Mouse (Mus musculus): ENCODE results near the gene Rbm20. TPM values are rescaled to one million over a fixed set of nuclear protein-coding genes. Genes with fewer than 3 reads are reported as not detected.
A peak's percentile ranks its signal among the peaks of the same experiment; 100 is the strongest.

Rbm20 gene
- total and polyA plus RNA-seq, 3 experiments: 37.3 to 58.6 TPM; not detected in 1

DNA sequence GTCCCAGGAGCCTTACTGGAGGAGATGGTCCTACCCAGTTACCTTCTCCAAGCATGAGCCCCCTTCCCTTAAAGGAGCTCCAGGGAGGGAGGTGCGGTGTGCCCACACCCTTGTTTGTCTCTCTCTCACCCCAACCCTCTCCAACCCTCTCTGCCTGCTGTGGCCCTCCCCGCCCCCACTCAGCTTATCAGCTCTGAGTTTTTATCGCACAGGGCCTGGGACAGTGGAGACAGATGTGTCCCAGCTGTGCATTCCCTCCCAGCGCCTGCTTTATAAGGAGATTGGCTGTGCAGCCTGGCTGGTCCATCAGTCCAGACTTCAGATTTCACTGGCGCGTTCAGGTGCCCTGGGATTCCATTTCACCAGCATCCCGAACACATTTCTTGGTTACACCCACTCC is 132.9 kb downstream of the Rbm20 start:
- peak overlapping the region; percentile 4 to 20; a peak in 3 of 4 replicates for H3K4me3 ChIP-seq (ENCODE audit: control insufficient read depth in 1 of 2, insufficient read depth in 1 of 2, low read depth in 2 of 2, low read length in 2 of 2)

GRCm38 (mm10) chr19:53810584-53810983 is 133.5 kb downstream of the Rbm20 start:
- peaks cover 2 to 37% of the 10 kb centered on the region in 2 experiments; a peak in 3 of 4 replicates for H3K36me3 ChIP-seq (ENCODE audit: control insufficient read depth in 1 of 2, insufficient read depth in 2 of 2, low read length in 2 of 2)
- H3K4me1 ChIP-seq (ENCODE audit: control insufficient read depth in 1 of 2, insufficient read depth in 2 of 2, low read length in 2 of 2): peaks cover 25 to 37% of the 10 kb centered on the region in 2 experiments
- peak overlapping the region; percentile 88 for H3K27ac ChIP-seq (ENCODE audit: control insufficient read depth, low read depth, low read length)
- TF ChIP-seq USF1 (IDR thresholded peaks at IDR 0.05; ENCODE audit: low read depth, low read length) (no peak), CHD1 (IDR thresholded peaks at IDR 0.05; ENCODE audit: low read depth, low read length) (no peak), ETS1 (IDR thresholded peaks at IDR 0.05; ENCODE audit: low read depth, low read length) (no peak), USF2 (IDR thresholded peaks at IDR 0.05; ENCODE audit: borderline replicate concordance in 1 of 2, insufficient read depth in 1 of 2, low read depth in 1 of 2, low read length in 2 of 2) (no peak), CTCF (IDR thresholded peaks at IDR 0.05 in 2 of 3, conservative IDR thresholded peaks at IDR 0.05 in 1 of 3; ENCODE audit: control insufficient read depth in 1 of 3, insufficient read depth in 1 of 3, low read depth in 2 of 3, low read length in 3 of 3, poor library complexity in 1 of 3, severe bottlenecking in 1 of 3) (no peak), ZC3H11A (IDR thresholded peaks at IDR 0.05; ENCODE audit: low read depth, low read length) (no peak), MAFK (IDR thresholded peaks at IDR 0.05; ENCODE audit: borderline replicate concordance, low read depth, low read length) (no peak), TAL1 (IDR thresholded peaks at IDR 0.05; ENCODE audit: low read length) (no peak), RAD21 (IDR thresholded peaks at IDR 0.05; ENCODE audit: low read depth, low read length) (no peak)
- H3K9ac ChIP-seq (ENCODE audit: control insufficient read depth, low read depth, low read length, poor library complexity, severe bottlenecking): no peak overlapping the region
- H3K9me3 ChIP-seq (replicated peaks; ENCODE audit: insufficient read depth, low read length): no peaks in the 10 kb centered on the region
- H3K4me3 ChIP-seq (ENCODE audit: control insufficient read depth in 1 of 2, insufficient read depth in 1 of 2, low read depth in 2 of 2, low read length in 2 of 2): no peak overlapping the region
- no peaks in the 10 kb centered on the region for H3K27me3 ChIP-seq (ENCODE audit: control insufficient read depth in 1 of 2, insufficient read depth in 2 of 2, low read length in 2 of 2)
- no peaks in the 10 kb centered on the region; the same call in none of the 2 replicates for H3K79me2 ChIP-seq (ENCODE audit: control insufficient read depth, insufficient read depth, low read length, poor library complexity)
- no peak for DNase-seq (ENCODE audit: low read depth, low spot score)

More for the DNA sequence above, 132.9 kb downstream of the Rbm20 start:
- no peak for DNase-seq (ENCODE audit: low read depth, low spot score)
- Histone ChIP-seq H3K79me2 (ENCODE audit: control insufficient read depth, insufficient read depth, low read length, poor library complexity) (no peaks in the 10 kb centered on the region; the same call in none of the 2 replicates), H3K4me1 (ENCODE audit: control insufficient read depth in 1 of 2, insufficient read depth in 2 of 2, low read length in 2 of 2) (peaks cover 25 to 42% of the 10 kb centered on the region in 2 experiments), H3K9me3 (replicated peaks; ENCODE audit: insufficient read depth, low read length) (no peaks in the 10 kb centered on the region), H3K27ac (ENCODE audit: control insufficient read depth, low read depth, low read length) (peak overlapping the region; percentile 88), H3K9ac (ENCODE audit: control insufficient read depth, low read depth, low read length, poor library complexity, severe bottlenecking) (peak overlapping the region; percentile 42), H3K27me3 (ENCODE audit: control insufficient read depth in 1 of 2, insufficient read depth in 2 of 2, low read length in 2 of 2) (no peaks in the 10 kb centered on the region), H3K36me3 (ENCODE audit: control insufficient read depth in 1 of 2, insufficient read depth in 2 of 2, low read length in 2 of 2) (peaks cover 2 to 42% of the 10 kb centered on the region in 2 experiments; a peak in 3 of 4 replicates)
- TF ChIP-seq CHD1 (IDR thresholded peaks at IDR 0.05; ENCODE audit: low read depth, low read length) (peak; percentile 85; the same call in 1 of the 2 replicates), GATA1 (IDR thresholded peaks at IDR 0.05; ENCODE audit: low read depth, low read length) (peak; percentile 79), EP300 (IDR thresholded peaks at IDR 0.05; ENCODE audit: low read depth in 1 of 2, low read length in 2 of 2) (peak in 1 of 2 experiments; percentile 82; a peak in 3 of 4 replicates), KAT2A (conservative IDR thresholded peaks at IDR 0.05; ENCODE audit: low read depth, low read length) (no peak), ELF1 (IDR thresholded peaks at IDR 0.05; ENCODE audit: low read depth, low read length) (0 out of 2 replicates have a peak, but pooled peaks have one; percentile 6), ZKSCAN1 (IDR thresholded peaks at IDR 0.05; ENCODE audit: low read depth, low read length) (peak; percentile 5; the same call in 1 of the 2 replicates), MAFK (IDR thresholded peaks at IDR 0.05; ENCODE audit: borderline replicate concordance, low read depth, low read length) (no peak), RCOR1 (IDR thresholded peaks at IDR 0.05; ENCODE audit: low read depth, low read length) (peak; percentile 58; the same call in 1 of the 2 replicates), NRF1 (IDR thresholded peaks at IDR 0.05; ENCODE audit: insufficient read depth, low read depth, low read length, poor library complexity, severe bottlenecking) (0 out of 2 replicates have a peak, but pooled peaks have one; percentile 16), TAL1 (IDR thresholded peaks at IDR 0.05; ENCODE audit: low read length) (peak; percentile 33; the same call in 1 of the 2 replicates), BHLHE40 (IDR thresholded peaks at IDR 0.05; ENCODE audit: borderline replicate concordance, low read depth, low read length) (0 out of 2 replicates have a peak, but pooled peaks have one; percentile 42), JUND (IDR thresholded peaks at IDR 0.05; ENCODE audit: low read depth, low read length) (no peak), NELFE (IDR thresholded peaks at IDR 0.05; ENCODE audit: low read depth, low read length) (0 out of 2 replicates have a peak, but pooled peaks have one; percentile 12), MYB (IDR thresholded peaks at IDR 0.05; ENCODE audit: low read depth, low read length) (no peak), ETS1 (IDR thresholded peaks at IDR 0.05; ENCODE audit: low read depth, low read length) (peak; percentile 93), HCFC1 (IDR thresholded peaks at IDR 0.05; ENCODE audit: low read depth, low read length) (0 out of 2 replicates have a peak, but pooled peaks have one; percentile 24), TCF12 (IDR thresholded peaks at IDR 0.05; ENCODE audit: low read depth, low read length) (peak; percentile 92), CTCF (IDR thresholded peaks at IDR 0.05 in 2 of 3, conservative IDR thresholded peaks at IDR 0.05 in 1 of 3; ENCODE audit: control insufficient read depth in 1 of 3, insufficient read depth in 1 of 3, low read depth in 2 of 3, low read length in 3 of 3, poor library complexity in 1 of 3, severe bottlenecking in 1 of 3) (no peak), POLR2AphosphoS5 (IDR thresholded peaks at IDR 0.05; ENCODE audit: borderline replicate concordance, low read depth, low read length) (no peak), MAZ (IDR thresholded peaks at IDR 0.05; ENCODE audit: low read depth, low read length) (peak; percentile 89), ZC3H11A (IDR thresholded peaks at IDR 0.05; ENCODE audit: low read depth, low read length) (no peak)

All from MEL (cell line).